Mouse (Mus musculus) hindbrain, embryonic 13.5 days (tissue): ENCODE results near the gene Dnajc16. TPM values are rescaled to one million over a fixed set of nuclear protein-coding genes. Genes with fewer than 3 reads are reported as not detected.

Source experiments
- ATAC-seq: fragments of 200-750 bp; cut with Nextera tagmentation; 2 replicates; pipeline ENCODE4 v1.8.0; 2017; ENCODE audit warnings: moderate TSS enrichment; ENCODE audit not compliant: low FRiP score
- H3K27ac ChIP-seq: fragments of 300-500 bp; sonication (generic); 2 replicates; pipeline ENCODE4 v1.5.1; 2015; ENCODE audit warnings: inconsistent platforms, mild to moderate bottlenecking, moderate library complexity
- H3K27me3 ChIP-seq: fragments of 300-500 bp; sonication (generic); 2 replicates; pipeline ENCODE4 v1.6.1; 2015; ENCODE audit warnings: mild to moderate bottlenecking, inconsistent platforms
- H3K36me3 ChIP-seq: fragments of 300-500 bp; sonication (generic); 2 replicates; pipeline ENCODE4 v1.6.1; 2015; ENCODE audit warnings: mild to moderate bottlenecking, inconsistent platforms
- H3K4me1 ChIP-seq: fragments of 300-500 bp; sonication (generic); replicated peaks from 2 replicates; pipeline ENCODE4 v1.6.1; 2015; ENCODE audit warnings: inconsistent platforms
- H3K4me2 ChIP-seq: fragments of 300-500 bp; sonication (generic); 2 replicates; pipeline ENCODE4 v1.6.1; 2015; ENCODE audit warnings: inconsistent platforms, mild to moderate bottlenecking, moderate library complexity
- H3K4me3 ChIP-seq: fragments of 300-500 bp; sonication (generic); 2 replicates; pipeline ENCODE4 v1.5.1; 2015; ENCODE audit warnings: mild to moderate bottlenecking, inconsistent platforms
- H3K9ac ChIP-seq: fragments of 300-500 bp; sonication (generic); 2 replicates; pipeline ENCODE4 v1.6.1; 2015; ENCODE audit warnings: mild to moderate bottlenecking, inconsistent platforms
- H3K9me3 ChIP-seq: fragments of 300-500 bp; sonication (generic); 2 replicates; pipeline ENCODE4 v1.6.1; 2016; ENCODE audit warnings: inconsistent platforms
- WGBS: fragments of 180-500 bp; shearing (Covaris S2); methylation state at CpG from one replicate; pipeline ENCODE4 v1.1.7; 2015; 5-methylcytosine and 5-hydroxymethylcytosine counted together
- polyA plus RNA-seq: library from polyadenylated mRNA; unstranded; fragments of >200 nt; fragmentation: Nextera tagmentation; extraction: Ambion mirVana; gene quantifications from 2 replicates; pipeline ENCODE4 v1.2.1, GENCODE M21; 2015

Dnajc16 gene
- polyA plus RNA-seq, 1 experiment from 2014 or later, result 6.5 TPM

DNA sequence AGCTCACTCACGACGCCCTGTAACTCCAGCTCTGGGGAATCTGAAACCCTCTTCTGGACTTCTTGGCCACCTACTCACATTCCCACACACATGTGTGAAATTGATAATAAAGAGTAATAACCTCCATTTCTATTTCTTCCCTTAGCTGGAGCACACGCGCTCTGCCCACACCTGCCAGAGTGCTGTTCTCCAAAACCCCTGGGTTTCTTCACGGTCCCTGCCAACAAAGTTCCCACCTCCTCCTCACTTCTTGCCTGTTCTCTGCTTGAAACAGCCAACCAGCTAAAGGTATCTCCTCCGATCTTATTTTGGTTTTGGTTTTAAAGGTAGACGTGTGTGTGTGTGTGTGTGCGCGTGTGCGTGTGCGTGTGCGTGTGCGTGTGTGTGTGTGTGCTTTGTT is 60.3 kb downstream of the Dnajc16 start:
- no peak for ATAC-seq
- 87% methylated on average over 13 of the region's 13 CpGs for WGBS
- Histone ChIP-seq H3K36me3 (no peaks in the 10 kb centered on the region), H3K4me2 (no peak overlapping the region), H3K4me1 (peaks cover 12% of the 10 kb centered on the region), H3K27me3 (0 out of 2 replicates have a peak, but pooled peaks cover 12% of the 10 kb centered on the region), H3K27ac (no peak overlapping the region), H3K9ac (no peak overlapping the region), H3K9me3 (no peaks in the 10 kb centered on the region), H3K4me3 (no peak overlapping the region)

DNA sequence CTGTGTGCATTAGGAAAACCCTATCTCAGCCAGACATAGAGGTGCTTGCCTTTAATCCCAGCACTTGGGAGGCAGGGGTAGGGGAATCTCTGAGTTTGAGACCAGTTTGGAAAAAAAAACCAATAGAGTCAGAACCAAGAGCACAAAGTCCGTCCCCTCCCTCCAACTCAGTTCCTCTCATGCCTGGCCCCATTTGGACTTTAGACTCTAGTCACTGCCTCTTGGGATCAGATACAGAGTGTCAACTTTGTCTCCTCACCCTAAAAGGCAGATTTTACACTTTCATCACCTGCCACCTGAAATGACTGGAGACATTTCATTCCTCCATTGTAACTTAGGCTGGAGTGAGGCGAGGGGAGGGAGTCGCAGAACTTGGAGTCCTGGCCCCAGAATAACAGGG is 61.5 kb downstream of the Dnajc16 start:
- no peak overlapping the region for H3K9ac ChIP-seq
- no peak overlapping the region for H3K4me3 ChIP-seq
- no peak for ATAC-seq
- H3K9me3 ChIP-seq, result no peaks in the 10 kb centered on the region
- peaks cover under 1% of the 10 kb centered on the region; the same call in 1 of the 2 replicates for H3K4me1 ChIP-seq
- no peak overlapping the region for H3K27ac ChIP-seq
- no peaks in the 10 kb centered on the region for H3K36me3 ChIP-seq
- 0 out of 2 replicates have a peak, but pooled peaks cover 12% of the 10 kb centered on the region for H3K27me3 ChIP-seq
- H3K4me2 ChIP-seq, result no peak overlapping the region
- WGBS, result 76% methylated on average over 3 of the region's 3 CpGs

- Histone ChIP-seq H3K9ac (no peak overlapping the region), H3K4me1 (peaks cover 25% of the 10 kb centered on the region), H3K27ac (no peak overlapping the region), H3K9me3 (no peaks in the 10 kb centered on the region), H3K27me3 (0 out of 2 replicates have a peak, but pooled peaks cover 6% of the 10 kb centered on the region), H3K4me2 (no peak overlapping the region), H3K36me3 (no peaks in the 10 kb centered on the region), H3K4me3 (no peak overlapping the region)
- 63% methylated on average over 3 of the region's 3 CpGs for WGBS
- ATAC-seq, result no peak
These were observed 65.0 kb downstream of the Dnajc16 start for GRCm38 (mm10) chr4:141725738-141726137.

DNA sequence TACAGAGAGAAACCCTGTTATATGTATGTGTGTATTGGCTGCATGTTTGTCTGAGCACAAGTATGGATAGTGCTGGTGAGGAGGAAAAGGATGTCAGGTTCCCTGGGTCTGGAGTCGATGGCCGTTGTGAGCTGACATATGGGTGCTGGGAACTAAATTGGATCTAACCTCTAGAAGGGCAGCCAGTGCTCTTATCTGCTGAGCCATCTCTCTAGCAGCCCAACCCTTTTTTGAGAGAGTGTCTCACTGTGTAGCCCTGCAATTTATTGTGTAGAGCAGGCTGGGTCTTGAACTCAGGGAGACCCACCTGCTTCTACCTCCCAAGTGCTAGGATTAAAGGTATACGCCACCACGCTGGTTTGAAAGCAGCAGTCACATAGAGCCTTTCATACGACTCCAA is 65.5 kb downstream of the Dnajc16 start:
- Histone ChIP-seq H3K4me1 (peaks cover 29% of the 10 kb centered on the region), H3K27ac (no peak overlapping the region), H3K27me3 (0 out of 2 replicates have a peak, but pooled peaks cover 2% of the 10 kb centered on the region), H3K4me3 (no peak overlapping the region), H3K9ac (no peak overlapping the region), H3K4me2 (no peak overlapping the region), H3K36me3 (peaks cover under 1% of the 10 kb centered on the region; the same call in 1 of the 2 replicates), H3K9me3 (no peaks in the 10 kb centered on the region)
- ATAC-seq, result no peak
- 80% methylated on average over 5 of the region's 5 CpGs for WGBS

- no peaks in the 10 kb centered on the region for H3K9me3 ChIP-seq
- H3K4me2 ChIP-seq, result no peak overlapping the region
- WGBS, result 71% methylated on average over 11 of the region's 11 CpGs
- no peak overlapping the region for H3K4me3 ChIP-seq
- H3K27me3 ChIP-seq, result 0 out of 2 replicates have a peak, but pooled peaks cover under 1% of the 10 kb centered on the region
- no peak overlapping the region for H3K27ac ChIP-seq
- H3K36me3 ChIP-seq, result peaks cover 4% of the 10 kb centered on the region; the same call in 1 of the 2 replicates
- peaks cover 31% of the 10 kb centered on the region for H3K4me1 ChIP-seq
- H3K9ac ChIP-seq, result no peak overlapping the region
- ATAC-seq, result no peak
These were observed 66.1 kb downstream of the Dnajc16 start for GRCm38 (mm10) chr4:141724594-141724993.

- peak overlapping the region; percentile 94 for H3K27ac ChIP-seq
- H3K9ac ChIP-seq, result peak overlapping the region; percentile 96
- 12% methylated on average over 13 of the region's 13 CpGs for WGBS
- H3K36me3 ChIP-seq, result peaks cover 4% of the 10 kb centered on the region; the same call in 1 of the 2 replicates
- peak; percentile 68 for ATAC-seq
- H3K27me3 ChIP-seq, result no peaks in the 10 kb centered on the region
- H3K4me2 ChIP-seq, result peak overlapping the region; percentile 91
- no peaks in the 10 kb centered on the region for H3K9me3 ChIP-seq
- peaks cover 34% of the 10 kb centered on the region for H3K4me1 ChIP-seq
- peak overlapping the region; percentile 92 for H3K4me3 ChIP-seq
These were observed 67.1 kb downstream of the Dnajc16 start for GRCm38 (mm10) chr4:141723673-141724068.

GRCm38 (mm10) chr4:141722731-141723672 is 67.7 kb downstream of the Dnajc16 start, which contains the start of gene Ddi2:
Gene Ddi2, minus strand, starts transcription at chr4:141723419.
- under 1% methylated on average over 93 of the region's 105 CpGs for WGBS

GRCm38 (mm10) chr4:141721961-141722360 is 68.8 kb downstream of the Dnajc16 start:
- Histone ChIP-seq H3K4me1 (peaks cover 34% of the 10 kb centered on the region), H3K27ac (no peak overlapping the region), H3K36me3 (peaks cover 6% of the 10 kb centered on the region; the same call in 1 of the 2 replicates), H3K27me3 (no peaks in the 10 kb centered on the region), H3K4me3 (peak overlapping the region; percentile 92), H3K9me3 (no peaks in the 10 kb centered on the region), H3K9ac (peak overlapping the region; percentile 96; the same call in 1 of the 2 replicates), H3K4me2 (peak overlapping the region; percentile 91)
- WGBS, result 79% methylated on average over 6 of the region's 6 CpGs
- no peak for ATAC-seq

More at GRCm38 (mm10) chr4:141722731-141723672, 67.7 kb downstream of the Dnajc16 start, which contains the start of gene Ddi2:
- H3K27me3 ChIP-seq, result no peaks in the 10 kb centered on the region
- peaks cover 4% of the 10 kb centered on the region; the same call in 1 of the 2 replicates for H3K36me3 ChIP-seq
- no peaks in the 10 kb centered on the region for H3K9me3 ChIP-seq
- ATAC-seq, result peak; percentile 87
- H3K9ac ChIP-seq, result peak within 1 kb of the TSS; percentile 96
- peak within 1 kb of the TSS; percentile 94 for H3K27ac ChIP-seq
- peak within 1 kb of the TSS; percentile 91 for H3K4me2 ChIP-seq
- H3K4me1 ChIP-seq, result peaks cover 34% of the 10 kb centered on the region
- H3K4me3 ChIP-seq, result peak within 1 kb of the TSS; percentile 92

- Histone ChIP-seq H3K9me3 (no peaks in the 10 kb centered on the region), H3K36me3 (peaks cover 8% of the 10 kb centered on the region; the same call in 1 of the 2 replicates), H3K4me2 (peak overlapping the region; percentile 91), H3K4me3 (no peak overlapping the region), H3K27me3 (no peaks in the 10 kb centered on the region), H3K27ac (no peak overlapping the region), H3K4me1 (peaks cover 34% of the 10 kb centered on the region), H3K9ac (no peak overlapping the region)
- ATAC-seq, result no peak
- WGBS, result 78% methylated on average over 6 of the region's 6 CpGs
These were observed 69.8 kb downstream of the Dnajc16 start for GRCm38 (mm10) chr4:141720761-141721523.

DNA sequence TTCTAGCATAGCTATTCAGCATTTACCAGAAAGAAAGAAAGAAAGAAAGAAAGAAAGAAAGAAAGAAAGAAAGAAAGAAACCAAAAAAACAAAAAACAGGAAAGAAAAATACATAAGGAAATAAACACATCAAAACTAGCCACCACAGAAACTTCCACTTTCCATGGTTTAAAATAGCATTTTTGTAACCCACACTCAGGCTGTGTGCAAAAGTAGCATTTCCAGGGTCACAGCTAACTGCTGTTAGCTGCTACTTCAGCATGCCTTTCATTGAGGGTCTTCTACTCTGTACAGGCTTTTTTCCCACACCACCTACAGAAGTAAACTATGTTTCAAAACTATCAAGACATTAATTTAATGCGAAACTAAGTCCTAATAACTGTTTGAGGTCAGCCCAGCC is 71.4 kb downstream of the Dnajc16 start:
- H3K4me3 ChIP-seq, result no peak overlapping the region
- H3K9ac ChIP-seq, result no peak overlapping the region
- peaks cover 39% of the 10 kb centered on the region for H3K4me1 ChIP-seq
- no peak for ATAC-seq
- no peak overlapping the region for H3K27ac ChIP-seq
- H3K4me2 ChIP-seq, result no peak overlapping the region
- no peaks in the 10 kb centered on the region for H3K9me3 ChIP-seq
- peaks cover 8% of the 10 kb centered on the region; the same call in 1 of the 2 replicates for H3K36me3 ChIP-seq
- no peaks in the 10 kb centered on the region for H3K27me3 ChIP-seq
- 98% methylated on average over 1 of the region's 1 CpGs for WGBS

DNA sequence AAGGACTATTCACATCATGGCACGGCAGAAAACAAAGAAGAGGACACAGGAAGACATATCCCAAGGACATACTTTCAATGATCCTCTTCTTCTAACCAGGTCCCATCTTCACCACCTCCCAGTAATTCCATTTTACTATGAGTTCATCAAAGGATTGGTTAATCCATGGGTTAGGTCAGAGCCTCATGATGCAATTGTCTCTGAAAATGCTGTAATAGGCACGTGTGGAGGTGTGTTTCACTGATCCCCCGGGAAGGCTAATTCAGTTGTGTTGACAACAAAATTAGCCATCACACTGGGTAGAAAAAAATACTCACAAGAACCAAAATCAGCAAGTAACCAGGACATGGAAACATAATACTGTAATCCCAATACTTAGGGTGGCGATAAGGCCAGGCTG is 73.1 kb downstream of the Dnajc16 start:
- whole genome bisulfite sequencing, result 80% methylated on average over 4 of the region's 4 CpGs

DNA sequence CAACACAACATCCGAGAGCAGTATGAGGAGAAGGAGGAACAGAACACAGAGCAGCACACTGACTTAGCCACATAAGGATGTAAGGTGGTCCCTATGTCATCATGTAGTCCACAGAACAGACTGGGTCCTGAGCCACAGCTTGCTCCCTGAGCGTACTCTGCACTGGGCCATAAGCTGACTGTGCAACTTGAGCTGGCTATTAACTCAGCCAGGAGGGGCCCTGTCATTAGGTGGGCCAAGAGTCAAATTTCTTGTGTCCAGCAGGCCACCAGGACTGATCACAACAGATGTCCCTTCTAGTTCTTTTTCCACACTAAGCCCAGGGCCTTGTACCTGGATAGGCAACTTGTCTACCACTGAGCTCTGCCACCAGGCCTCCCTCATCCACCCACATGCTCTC is 75.7 kb downstream of the Dnajc16 start:
- WGBS, result 76% methylated on average over 2 of the region's 2 CpGs
- Histone ChIP-seq H3K4me3 (no peak overlapping the region), H3K27me3 (no peaks in the 10 kb centered on the region), H3K9me3 (no peaks in the 10 kb centered on the region), H3K27ac (no peak overlapping the region), H3K36me3 (peaks cover 38% of the 10 kb centered on the region), H3K9ac (no peak overlapping the region), H3K4me2 (no peak overlapping the region), H3K4me1 (peaks cover 9% of the 10 kb centered on the region; the same call in 1 of the 2 replicates)
- ATAC-seq, result no peak

More for the DNA sequence above, 73.1 kb downstream of the Dnajc16 start:
- H3K4me2 ChIP-seq, result no peak overlapping the region
- H3K4me3 ChIP-seq, result no peak overlapping the region
- peaks cover 33% of the 10 kb centered on the region for H3K4me1 ChIP-seq
- H3K9me3 ChIP-seq, result no peaks in the 10 kb centered on the region
- no peak overlapping the region for H3K9ac ChIP-seq
- ATAC-seq, result no peak
- H3K27ac ChIP-seq, result no peak overlapping the region
- no peaks in the 10 kb centered on the region for H3K27me3 ChIP-seq
- H3K36me3 ChIP-seq, result peaks cover 15% of the 10 kb centered on the region
